Mouse (Mus musculus) forebrain, embryonic 10.5 days (tissue): Measurements from ENCODE around the gene Donson. TPM values are rescaled to one million over a fixed set of nuclear protein-coding genes. Genes with fewer than 3 reads are reported as not detected.
"Not testable (repeated sequence)": the region's sequence is repeated elsewhere in the genome, so short reads cannot be mapped to it uniquely, and the experiment has no call there.

Experiments used
- DNase-seq: peaks from one replicate; pipeline ENCODE4 v3.0.0-alpha.2; 2017; ENCODE audit warnings: low spot score; ENCODE audit errors: extremely low spot score
- H3K27ac ChIP-seq: fragments of 300-500 bp; sonication (generic); 2 replicates; pipeline ENCODE4 v1.5.1; 2016; ENCODE audit warnings: mild to moderate bottlenecking
- H3K27me3 ChIP-seq: fragments of 300-500 bp; sonication (generic); 2 replicates; pipeline ENCODE4 v1.6.1; 2016; ENCODE audit warnings: mild to moderate bottlenecking; ENCODE audit not compliant: poor library complexity, severe bottlenecking
- H3K36me3 ChIP-seq: fragments of 300-500 bp; sonication (generic); replicated peaks from 2 replicates; pipeline ENCODE4 v1.6.1; 2016; ENCODE audit warnings: mild to moderate bottlenecking, moderate library complexity
- H3K4me1 ChIP-seq: fragments of 300-500 bp; sonication (generic); 2 replicates; pipeline ENCODE4 v1.6.1; 2016
- H3K4me3 ChIP-seq: fragments of 300-500 bp; sonication (generic); 2 replicates; pipeline ENCODE4 v1.5.1; 2016; ENCODE audit warnings: mild to moderate bottlenecking, moderate library complexity
- H3K9me3 ChIP-seq: fragments of 300-500 bp; sonication (generic); 2 replicates; pipeline ENCODE4 v1.6.1; 2016; ENCODE audit warnings: mild to moderate bottlenecking, moderate library complexity
- WGBS: fragments of 180-500 bp; shearing (Covaris S2); methylation state at CpG from one replicate; pipeline ENCODE4 v1.1.7; 2016; 5-methylcytosine and 5-hydroxymethylcytosine counted together
- polyA plus RNA-seq: library from polyadenylated mRNA; unstranded; fragments of >200 nt; fragmentation: Nextera tagmentation; extraction: Ambion mirVana; gene quantifications from 2 replicates; pipeline ENCODE4 v1.2.1, GENCODE M21; 2016

Donson gene
- polyA plus RNA-seq, 1 experiment from 2014 or later, result 34.3 TPM

- H3K9me3 ChIP-seq, result no peaks in the 10 kb centered on the region
- peak; percentile 96 for DNase-seq
- peak within 1 kb of the TSS; percentile 99 for H3K27ac ChIP-seq
- peaks cover 33% of the 10 kb centered on the region for H3K4me1 ChIP-seq
- under 1% methylated on average over 69 of the region's 70 CpGs for WGBS
- no peaks in the 10 kb centered on the region for H3K27me3 ChIP-seq
- H3K4me3 ChIP-seq, result peak within 1 kb of the TSS; percentile 87
- H3K36me3 ChIP-seq, result peaks cover 33% of the 10 kb centered on the region
Observed at GRCm38 (mm10) chr16:91647461-91648219, 40.9 kb downstream of the Donson start, which contains the start of gene Son. TSS of gene Son (plus strand) at chr16:91647506.

GRCm38 (mm10) chr16:91646681-91647419, 41.7 kb downstream of the Donson start, which contains the start of gene Gart:
TSS of gene Gart (minus strand) at chr16:91646952.
- H3K9me3 ChIP-seq, result no peaks in the 10 kb centered on the region
- peak within 1 kb of the TSS; percentile 99 for H3K27ac ChIP-seq
- H3K36me3 ChIP-seq, result peaks cover 33% of the 10 kb centered on the region
- WGBS, result under 1% methylated on average over 59 of the region's 59 CpGs
- peak within 1 kb of the TSS; percentile 87 for H3K4me3 ChIP-seq
- peak; percentile 90 for DNase-seq
- H3K27me3 ChIP-seq, result no peaks in the 10 kb centered on the region
- H3K4me1 ChIP-seq, result peaks cover 29% of the 10 kb centered on the region

DNA sequence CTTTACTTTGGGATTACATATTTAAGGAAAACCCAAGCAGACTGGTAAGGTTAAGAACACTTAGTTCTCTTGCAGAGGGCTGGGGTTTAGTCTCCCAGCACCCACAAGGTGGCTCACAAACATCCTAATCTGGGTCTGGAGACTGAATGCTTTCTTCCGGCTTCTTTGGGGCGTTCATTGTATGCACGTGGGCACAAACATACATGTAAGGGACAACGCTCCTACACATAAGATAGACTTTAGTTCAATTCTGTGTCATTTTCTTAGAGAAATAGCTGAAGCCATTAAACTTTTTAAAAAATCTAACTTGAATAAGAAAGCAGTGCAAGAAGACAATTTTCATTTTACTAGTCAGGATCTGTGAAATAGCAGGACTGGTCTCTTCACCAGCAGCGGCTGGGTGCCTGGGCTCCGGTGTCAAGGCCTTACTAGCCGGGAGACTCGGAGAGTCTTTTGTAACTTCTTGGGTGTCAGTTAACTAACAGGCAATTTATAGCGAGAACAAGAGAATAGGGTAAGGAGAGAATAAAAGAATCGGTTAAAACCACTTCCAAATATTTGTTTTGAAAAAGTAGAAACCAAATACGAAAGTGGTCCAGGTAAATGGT, 42.5 kb downstream of the Donson start:
- WGBS, result 2% methylated on average over 11 of the region's 11 CpGs
- DNase-seq, result no peak
- Histone ChIP-seq H3K27ac (peak overlapping the region; percentile 99), H3K36me3 (peaks cover 33% of the 10 kb centered on the region), H3K4me1 (peaks cover 29% of the 10 kb centered on the region), H3K9me3 (no peaks in the 10 kb centered on the region), H3K27me3 (no peaks in the 10 kb centered on the region), H3K4me3 (peak overlapping the region; percentile 87)

- not testable (repeated sequence) for DNase-seq, H3K27ac ChIP-seq, H3K9me3 ChIP-seq, H3K27me3 ChIP-seq
- Histone ChIP-seq H3K36me3 (peaks cover 33% of the 10 kb centered on the region), H3K4me3 (peak overlapping the region; percentile 87), H3K4me1 (peaks cover 29% of the 10 kb centered on the region)
- whole genome bisulfite sequencing, result 90% methylated on average over 1 of the region's 2 CpGs
Observed at GRCm38 (mm10) chr16:91645420-91645819, 43.1 kb downstream of the Donson start.

DNA sequence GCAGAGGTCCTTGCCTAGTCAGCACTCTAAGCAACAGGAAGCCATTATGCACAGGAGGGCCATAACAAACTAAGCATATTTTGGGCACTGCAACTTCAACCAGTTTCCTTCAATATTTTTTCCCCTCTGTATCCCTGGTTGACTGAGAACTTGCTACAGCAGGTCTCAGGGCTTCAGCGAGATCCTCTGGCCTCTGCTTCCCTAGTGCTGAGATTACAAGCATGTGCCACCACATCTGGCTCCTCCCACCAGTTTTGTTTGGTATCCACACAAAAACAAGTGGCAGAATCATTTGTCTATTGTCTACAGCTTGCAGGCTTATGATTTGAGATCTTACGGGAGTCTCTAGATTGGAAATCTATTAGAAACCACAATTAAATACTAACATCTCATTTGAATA, 43.7 kb downstream of the Donson start:
- Histone ChIP-seq H3K27ac (no peak overlapping the region), H3K36me3 (peaks cover 37% of the 10 kb centered on the region), H3K4me1 (peaks cover 26% of the 10 kb centered on the region), H3K4me3 (no peak overlapping the region), H3K27me3 (no peaks in the 10 kb centered on the region), H3K9me3 (no peaks in the 10 kb centered on the region)
- DNase-seq, result no peak
- 90% methylated on average over 2 of the region's 2 CpGs for WGBS

GRCm38 (mm10) chr16:91640171-91640570, 48.4 kb downstream of the Donson start:
- H3K36me3 ChIP-seq, result peaks cover 84% of the 10 kb centered on the region
- DNase-seq, result no peak

GRCm38 (mm10) chr16:91639636-91640035, 48.9 kb downstream of the Donson start:
- no peaks in the 10 kb centered on the region for H3K27me3 ChIP-seq
- H3K36me3 ChIP-seq, result peaks cover 89% of the 10 kb centered on the region
- H3K27ac ChIP-seq, result no peak overlapping the region
- no peak for DNase-seq
- H3K4me3 ChIP-seq, result no peak overlapping the region
- WGBS, result 94% methylated on average over 2 of the region's 2 CpGs
- peaks cover under 1% of the 10 kb centered on the region; the same call in 1 of the 2 replicates for H3K4me1 ChIP-seq
- no peaks in the 10 kb centered on the region for H3K9me3 ChIP-seq

More at GRCm38 (mm10) chr16:91640171-91640570, 48.4 kb downstream of the Donson start:
- H3K9me3 ChIP-seq, result no peaks in the 10 kb centered on the region
- no peaks in the 10 kb centered on the region for H3K27me3 ChIP-seq
- no peak overlapping the region for H3K27ac ChIP-seq
- H3K4me1 ChIP-seq, result peaks cover 5% of the 10 kb centered on the region; the same call in 1 of the 2 replicates
- no peak overlapping the region for H3K4me3 ChIP-seq
- WGBS, result 90% methylated on average over 8 of the region's 8 CpGs

DNA sequence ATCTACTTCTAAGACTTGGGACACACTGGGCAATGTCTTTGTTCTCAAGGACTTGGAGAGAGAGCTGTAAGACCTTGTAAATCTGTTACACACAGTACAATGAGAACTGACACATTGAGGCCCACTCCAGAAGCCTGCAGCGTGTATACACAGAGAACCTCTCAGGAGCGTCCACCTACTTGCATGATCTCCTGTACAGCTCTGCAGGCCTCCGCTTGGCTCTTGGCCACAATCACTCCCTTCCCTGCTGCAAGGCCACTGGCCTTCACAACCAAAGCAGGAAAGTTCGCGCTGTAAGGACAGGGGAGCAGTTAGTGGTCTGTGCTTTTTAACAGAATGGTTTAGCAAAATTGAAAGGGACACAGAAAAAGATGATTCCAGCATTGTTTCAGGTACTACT, 49.4 kb downstream of the Donson start:
- H3K27ac ChIP-seq, result no peak overlapping the region
- no peaks in the 10 kb centered on the region for H3K9me3 ChIP-seq
- H3K36me3 ChIP-seq, result peaks cover 94% of the 10 kb centered on the region
- no peak overlapping the region for H3K4me3 ChIP-seq
- no peak for DNase-seq
- WGBS, result 95% methylated on average over 5 of the region's 5 CpGs
- H3K4me1 ChIP-seq, result no peaks in the 10 kb centered on the region
- no peaks in the 10 kb centered on the region for H3K27me3 ChIP-seq

- H3K4me3 ChIP-seq, result no peak overlapping the region
- H3K4me1 ChIP-seq, result no peaks in the 10 kb centered on the region
- WGBS, result 92% methylated on average over 12 of the region's 12 CpGs
- no peak for DNase-seq
- no peaks in the 10 kb centered on the region for H3K27me3 ChIP-seq
- no peak overlapping the region for H3K27ac ChIP-seq
- H3K36me3 ChIP-seq, result peaks cover 99% of the 10 kb centered on the region
- H3K9me3 ChIP-seq, result no peaks in the 10 kb centered on the region
Observed at GRCm38 (mm10) chr16:91633641-91634040, 54.9 kb downstream of the Donson start.

- Histone ChIP-seq H3K9me3 (no peaks in the 10 kb centered on the region), H3K27me3 (no peaks in the 10 kb centered on the region), H3K4me3 (no peak overlapping the region), H3K36me3 (peaks cover 99% of the 10 kb centered on the region), H3K27ac (no peak overlapping the region), H3K4me1 (no peaks in the 10 kb centered on the region)
- DNase-seq, result no peak
- WGBS, result 91% methylated on average over 7 of the region's 7 CpGs
Observed at GRCm38 (mm10) chr16:91632940-91633339, 55.6 kb downstream of the Donson start.

GRCm38 (mm10) chr16:91632439-91632838, 56.1 kb downstream of the Donson start:
- DNase-seq, result no peak
- H3K9me3 ChIP-seq, result no peaks in the 10 kb centered on the region
- H3K4me3 ChIP-seq, result no peak overlapping the region
- H3K27ac ChIP-seq, result no peak overlapping the region
- H3K4me1 ChIP-seq, result no peaks in the 10 kb centered on the region
- H3K36me3 ChIP-seq, result peaks cover 99% of the 10 kb centered on the region
- H3K27me3 ChIP-seq, result no peaks in the 10 kb centered on the region
- WGBS, result 99% methylated on average over 5 of the region's 5 CpGs

- Histone ChIP-seq H3K36me3 (peaks cover 99% of the 10 kb centered on the region), H3K27ac (no peak overlapping the region), H3K4me1 (no peaks in the 10 kb centered on the region), H3K27me3 (no peaks in the 10 kb centered on the region), H3K4me3 (no peak overlapping the region), H3K9me3 (no peaks in the 10 kb centered on the region)
- DNase-seq, result no peak
- WGBS, result 85% methylated on average over 1 of the region's 1 CpGs
Observed at GRCm38 (mm10) chr16:91630584-91630983, 58.0 kb downstream of the Donson start.
